Mouse (Mus musculus) testis, adult 2 months (tissue): ENCODE results near the gene Inafm2. TPM values are rescaled to one million over a fixed set of nuclear protein-coding genes. Genes with fewer than 3 reads are reported as not detected.

Experiments
- H3K27ac ChIP-seq: fragments of 200-500 bp; 2 replicates; pipeline ENCODE4 v1.5.1; 2012; ENCODE audit warnings: low read depth, low read length; ENCODE audit not compliant: control insufficient read depth, insufficient read depth
- H3K27me3 ChIP-seq: fragments of 200-500 bp; 2 replicates; pipeline ENCODE4 v1.6.1; 2012; ENCODE audit warnings: mild to moderate bottlenecking, low read length, moderate library complexity; ENCODE audit not compliant: control insufficient read depth, insufficient read depth
- H3K36me3 ChIP-seq: fragments of 200-500 bp; 2 replicates; pipeline ENCODE4 v1.6.1; 2012; ENCODE audit warnings: mild to moderate bottlenecking, low read length; ENCODE audit not compliant: control insufficient read depth, insufficient read depth
- H3K4me1 ChIP-seq: fragments of 200-500 bp; 2 replicates; pipeline ENCODE4 v1.6.1; 2012; ENCODE audit warnings: low read length; ENCODE audit not compliant: control insufficient read depth, insufficient read depth
- H3K4me3 ChIP-seq: fragments of 200-500 bp; 2 replicates; pipeline ENCODE4 v1.5.1; 2012; ENCODE audit warnings: low read depth, mild to moderate bottlenecking, low read length, moderate library complexity, mixed read lengths; ENCODE audit not compliant: control insufficient read depth
- CTCF ChIP-seq: fragments of 200-500 bp; IDR thresholded peaks from 2 replicates; pipeline ENCODE4 v1.5.1; 2012; ENCODE audit warnings: low read depth, mild to moderate bottlenecking, inconsistent platforms, low read length, moderate library complexity; ENCODE audit not compliant: control insufficient read depth, insufficient read depth, insufficient replicate concordance
- POLR2A ChIP-seq: fragments of 200-500 bp; IDR thresholded peaks from 2 replicates; pipeline ENCODE4 v1.6.1; 2012; ENCODE audit warnings: low read depth, mild to moderate bottlenecking, inconsistent platforms, low read length, moderate library complexity; ENCODE audit not compliant: control insufficient read depth
- polyA plus RNA-seq: library from polyadenylated mRNA; depleted of rRNA; stranded (reverse); fragments of >200 nt; gene quantifications from 2 replicates; pipeline ENCODE4 v1.2.3, GENCODE M21; 2012

Gene Inafm2
- polyA plus RNA-seq, 1 experiment, result 12.6 TPM

DNA sequence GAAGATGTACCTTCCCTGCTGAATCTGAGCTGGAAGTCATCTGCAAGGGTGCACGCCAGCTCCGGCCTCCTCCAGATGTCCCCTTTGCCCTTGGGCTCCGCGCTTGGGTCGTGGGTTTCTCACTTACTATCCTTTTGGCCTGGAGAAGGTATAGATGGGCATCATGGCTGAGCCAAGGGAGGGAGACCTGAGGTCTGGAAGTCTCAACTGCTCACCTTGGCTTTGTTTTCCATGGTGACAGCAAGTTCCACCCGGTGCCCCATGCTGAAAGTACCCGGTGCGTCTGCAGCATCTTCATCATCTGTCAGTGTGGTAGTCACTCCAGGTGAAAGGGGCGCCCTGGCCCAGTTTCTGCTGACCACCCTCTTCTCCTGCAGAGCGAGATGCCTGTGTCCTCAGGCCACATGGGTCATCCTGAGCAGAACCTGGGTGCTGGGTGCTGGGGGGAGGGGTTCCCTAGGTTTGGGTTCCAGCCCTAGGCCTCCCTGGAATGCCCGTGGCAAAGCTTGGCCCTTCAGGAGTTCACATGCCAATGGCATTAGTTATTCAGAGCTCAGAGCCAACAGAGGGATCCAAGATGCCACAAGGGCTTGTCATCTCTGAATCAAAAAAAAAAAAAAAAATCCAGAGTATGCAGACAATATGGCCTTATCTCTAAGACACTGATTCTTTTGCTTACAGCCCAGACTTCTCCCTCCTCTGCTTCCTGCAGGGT is 14.9 kb downstream of the Inafm2 start:
- Histone ChIP-seq H3K27ac (no peak overlapping the region), H3K36me3 (no peaks in the 10 kb centered on the region), H3K4me1 (peaks cover 25% of the 10 kb centered on the region), H3K4me3 (no peak overlapping the region), H3K27me3 (no peaks in the 10 kb centered on the region)
- no peak for TF ChIP-seq POLR2A
- no peak for TF ChIP-seq CTCF

DNA sequence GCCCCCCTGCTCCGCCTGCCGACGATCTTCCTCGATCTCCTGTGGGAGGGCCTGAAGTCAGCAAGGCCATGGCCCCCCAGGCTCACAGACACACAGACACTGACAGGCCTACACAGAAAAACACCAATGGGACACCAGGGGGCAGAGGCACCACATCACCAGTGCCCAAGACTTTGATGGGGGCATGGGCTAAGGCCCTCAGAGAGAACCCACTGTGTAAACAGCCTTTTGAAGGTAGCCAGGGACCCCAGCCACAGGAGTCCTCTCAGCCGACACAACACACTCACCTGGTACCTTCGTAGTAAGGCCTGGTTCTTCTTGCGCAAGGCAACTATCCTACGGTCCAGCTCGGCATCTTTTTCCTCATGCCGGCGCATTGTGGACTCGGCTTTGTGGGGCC is 15.8 kb downstream of the Inafm2 start:
- Histone ChIP-seq H3K4me1 (peaks cover 34% of the 10 kb centered on the region), H3K36me3 (no peaks in the 10 kb centered on the region), H3K4me3 (no peak overlapping the region), H3K27me3 (no peaks in the 10 kb centered on the region), H3K27ac (no peak overlapping the region; the same call in 1 of the 2 replicates)
- TF ChIP-seq CTCF, result no peak
- no peak for TF ChIP-seq POLR2A

DNA sequence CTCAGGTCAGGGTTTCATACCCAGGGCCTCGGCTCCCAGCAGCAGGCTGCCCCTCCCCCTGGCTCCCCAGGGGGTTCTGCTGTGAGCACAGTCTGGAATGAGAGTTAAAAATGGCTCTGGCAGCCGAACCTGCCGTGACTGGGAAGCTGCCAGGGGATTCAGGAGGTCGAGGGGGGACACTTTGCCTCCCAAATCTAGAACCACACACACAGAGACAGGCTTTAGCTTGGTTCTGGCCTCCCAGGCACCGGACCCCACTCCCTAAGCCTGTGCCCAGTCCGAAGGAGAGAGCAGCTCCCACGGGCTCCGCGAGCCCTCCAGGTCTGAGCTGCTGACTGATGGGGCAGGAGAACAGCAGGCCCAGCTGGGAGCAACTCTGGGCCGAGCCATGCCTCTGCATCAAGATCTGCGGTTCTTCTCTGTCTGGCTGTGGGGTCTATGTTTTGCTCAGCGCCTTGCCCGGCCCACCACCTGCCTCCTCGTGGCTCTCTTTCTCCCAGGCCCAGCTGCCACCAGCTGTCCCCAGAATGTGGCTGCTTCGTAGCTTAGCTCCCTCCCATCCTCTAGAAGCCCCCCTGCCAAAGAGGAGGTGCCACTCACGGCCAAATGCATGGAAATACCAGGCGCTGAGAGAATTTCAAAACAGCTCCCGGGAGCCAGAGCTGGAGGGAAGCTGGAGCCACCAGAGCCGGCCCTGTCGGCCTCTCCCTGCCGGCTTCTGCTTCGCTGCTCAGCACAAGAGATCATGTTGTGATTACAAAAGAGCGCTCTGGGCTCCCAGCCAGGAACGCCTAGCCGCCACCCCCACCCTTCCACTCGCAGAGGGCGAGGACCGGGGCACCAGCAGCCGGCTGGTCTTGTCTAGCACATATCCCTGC is 16.6 kb downstream of the Inafm2 start, which contains the start of gene Ccdc9b:
Ccdc9b (minus strand) TSS at position 756 of the 878 bp plus-strand sequence.
- Histone ChIP-seq H3K27me3 (no peaks in the 10 kb centered on the region), H3K4me3 (peak within 1 kb of the TSS; percentile 48), H3K27ac (peak within 1 kb of the TSS; percentile 79), H3K36me3 (no peaks in the 10 kb centered on the region), H3K4me1 (peaks cover 42% of the 10 kb centered on the region)
- TF ChIP-seq CTCF (no peak), POLR2A (no peak)

DNA sequence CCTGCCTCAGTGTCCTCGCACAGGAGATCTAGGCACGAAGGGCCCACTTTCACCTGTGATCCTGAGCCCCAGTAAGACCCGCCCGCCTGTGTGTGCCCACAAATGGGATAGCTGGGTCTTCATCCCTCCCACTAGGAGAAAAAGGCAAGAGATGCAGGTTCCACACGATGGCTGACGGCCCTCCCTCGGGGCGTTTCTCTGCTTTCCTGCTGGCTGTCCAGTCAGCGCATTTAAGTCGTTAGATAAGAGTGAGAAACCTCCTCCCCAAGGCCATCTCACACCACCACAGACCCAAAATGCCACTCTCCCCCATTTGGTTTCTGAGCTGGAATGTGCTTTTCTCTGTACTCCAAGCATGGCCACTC is 17.2 kb downstream of the Inafm2 start:
- Histone ChIP-seq H3K4me3 (no peak overlapping the region), H3K27me3 (no peaks in the 10 kb centered on the region), H3K4me1 (peaks cover 43% of the 10 kb centered on the region), H3K36me3 (no peaks in the 10 kb centered on the region), H3K27ac (peak overlapping the region; percentile 56)
- TF ChIP-seq POLR2A (no peak), CTCF (no peak)

DNA sequence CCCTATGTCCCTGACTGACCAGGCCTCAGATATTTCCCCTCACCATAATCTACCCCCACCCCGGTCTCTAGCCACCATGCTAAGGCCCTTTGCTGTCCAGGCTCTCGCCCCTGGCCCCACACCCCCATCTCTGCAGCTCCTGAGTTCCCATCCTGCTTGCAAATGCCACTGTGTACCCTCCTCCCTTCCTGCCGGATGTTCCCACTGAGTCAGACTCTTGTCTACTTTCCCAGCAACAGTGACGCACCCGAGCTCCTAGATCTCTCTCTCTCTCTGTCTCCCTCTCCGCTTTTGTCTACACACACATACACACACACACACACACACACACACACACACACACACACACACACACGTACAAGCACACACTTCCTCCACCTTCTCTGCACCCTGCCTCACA is 17.9 kb downstream of the Inafm2 start:
- TF ChIP-seq POLR2A (no peak), CTCF (no peak)
- H3K27me3 ChIP-seq, result no peaks in the 10 kb centered on the region
- no peaks in the 10 kb centered on the region for H3K36me3 ChIP-seq
- H3K27ac ChIP-seq, result peak overlapping the region; percentile 56; the same call in 1 of the 2 replicates
- no peak overlapping the region for H3K4me3 ChIP-seq
- peaks cover 43% of the 10 kb centered on the region for H3K4me1 ChIP-seq

DNA sequence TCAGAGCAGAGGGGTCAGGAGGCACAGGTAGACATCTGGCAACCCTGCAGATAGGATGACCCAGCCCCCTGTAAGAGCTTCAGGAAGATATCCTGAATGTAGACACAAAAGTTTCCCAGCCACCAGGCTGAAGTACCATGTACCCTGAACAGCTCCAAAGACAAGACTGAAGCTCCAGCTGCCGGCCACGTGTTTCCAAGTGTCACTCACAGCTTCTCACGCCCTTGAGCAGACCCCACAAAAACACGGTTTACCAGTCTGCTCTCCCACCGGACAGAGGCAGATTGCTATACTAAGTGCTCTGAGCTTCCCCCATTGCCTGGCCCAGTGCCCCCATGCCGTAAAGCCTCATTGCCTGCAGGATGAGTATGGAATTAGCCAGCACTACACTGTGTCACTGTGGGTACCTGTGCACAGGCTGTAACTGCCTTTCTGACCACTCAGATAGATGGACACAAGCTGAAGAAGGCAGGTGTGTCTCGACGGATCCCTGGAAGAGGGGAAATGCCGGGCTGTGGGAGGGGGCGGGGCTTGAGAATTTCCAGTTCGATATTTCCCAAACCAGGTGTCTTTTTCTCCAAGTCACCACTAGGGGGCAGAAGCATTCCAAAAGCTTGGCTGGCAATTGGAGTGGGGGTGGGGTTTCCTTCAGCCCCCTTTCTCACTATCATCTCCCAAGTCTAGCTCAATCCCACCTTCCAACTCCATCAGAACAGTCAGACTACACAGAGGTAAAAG is 18.7 kb downstream of the Inafm2 start:
- H3K27me3 ChIP-seq, result no peaks in the 10 kb centered on the region
- H3K27ac ChIP-seq, result no peak overlapping the region
- no peak overlapping the region for H3K4me3 ChIP-seq
- H3K36me3 ChIP-seq, result no peaks in the 10 kb centered on the region
- peaks cover 43% of the 10 kb centered on the region for H3K4me1 ChIP-seq
- peak; percentile 46 for TF ChIP-seq CTCF
- TF ChIP-seq POLR2A, result no peak

DNA sequence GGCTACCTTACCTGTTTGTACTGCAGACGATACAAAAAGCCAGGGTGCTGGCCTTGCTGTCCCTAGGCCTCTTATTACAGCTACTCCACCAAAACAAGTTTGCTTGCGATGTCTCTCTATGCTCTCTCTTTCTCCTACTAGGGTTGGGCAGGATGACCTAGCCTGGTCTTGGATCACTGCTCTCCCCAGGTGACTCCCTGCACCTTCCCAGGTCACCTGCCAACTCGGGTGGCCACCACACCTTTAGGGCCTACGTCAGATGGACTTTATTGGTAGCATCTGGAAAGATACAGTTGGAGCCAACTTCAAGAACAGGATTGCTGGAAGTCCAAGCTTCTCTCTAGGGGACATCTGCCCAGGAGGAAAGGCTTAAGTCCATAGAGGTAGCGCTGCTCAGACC is 19.3 kb downstream of the Inafm2 start:
- no peaks in the 10 kb centered on the region for H3K36me3 ChIP-seq
- H3K27me3 ChIP-seq, result no peaks in the 10 kb centered on the region

More for the DNA sequence above, 19.3 kb downstream of the Inafm2 start:
- TF ChIP-seq POLR2A, result no peak
- TF ChIP-seq CTCF, result no peak
- Histone ChIP-seq H3K4me3 (no peak overlapping the region), H3K27ac (no peak overlapping the region), H3K4me1 (peaks cover 43% of the 10 kb centered on the region)
